Mouse (Mus musculus): ENCODE measurements around the gene Elmo1. TPM values are rescaled to one million over a fixed set of nuclear protein-coding genes. Genes with fewer than 3 reads are reported as not detected.

The Elmo1 gene
- polyA plus RNA-seq, 1 experiment, result 60.3 TPM

- DNase-seq (ENCODE audit: extremely low spot score in 1 of 2, low spot score in 1 of 2), result no peak
Observed at GRCm38 (mm10) chr13:20362541-20362940, 272.1 kb downstream of the Elmo1 start.

GRCm38 (mm10) chr13:20365828-20366593, 275.6 kb downstream of the Elmo1 start:
- DNase-seq (ENCODE audit: extremely low spot score in 1 of 2, low spot score in 1 of 2), result no peak

GRCm38 (mm10) chr13:20370036-20370802, 279.8 kb downstream of the Elmo1 start:
- no peak for DNase-seq (ENCODE audit: extremely low spot score in 1 of 2, low spot score in 1 of 2)

- DNase-seq (ENCODE audit: extremely low spot score in 1 of 2, low spot score in 1 of 2), result no peak
Observed at GRCm38 (mm10) chr13:20371501-20371900, 281.1 kb downstream of the Elmo1 start.

- no peak for DNase-seq (ENCODE audit: extremely low spot score in 1 of 2, low spot score in 1 of 2)
Observed at GRCm38 (mm10) chr13:20372335-20372734, 281.9 kb downstream of the Elmo1 start.

- no peak for DNase-seq (ENCODE audit: extremely low spot score in 1 of 2, low spot score in 1 of 2)
Observed at GRCm38 (mm10) chr13:20378869-20379268, 288.5 kb downstream of the Elmo1 start.

- no peak for DNase-seq (ENCODE audit: extremely low spot score in 1 of 2, low spot score in 1 of 2)
Observed at GRCm38 (mm10) chr13:20383875-20384274, 293.5 kb downstream of the Elmo1 start.

GRCm38 (mm10) chr13:20384846-20385245, 294.4 kb downstream of the Elmo1 start:
- no peak for DNase-seq (ENCODE audit: extremely low spot score in 1 of 2, low spot score in 1 of 2)

- no peak for DNase-seq (ENCODE audit: extremely low spot score in 1 of 2, low spot score in 1 of 2)
Observed at GRCm38 (mm10) chr13:20385423-20385822, 295.0 kb downstream of the Elmo1 start.

- DNase-seq (ENCODE audit: extremely low spot score in 1 of 2, low spot score in 1 of 2), result no peak
Observed at GRCm38 (mm10) chr13:20386462-20387141, 296.2 kb downstream of the Elmo1 start.

- DNase-seq (ENCODE audit: extremely low spot score in 1 of 2, low spot score in 1 of 2), result no peak
Observed at GRCm38 (mm10) chr13:20392824-20393598, 302.6 kb downstream of the Elmo1 start.

- DNase-seq (ENCODE audit: extremely low spot score in 1 of 2, low spot score in 1 of 2), result peak; percentile 44 to 56
Observed at GRCm38 (mm10) chr13:20397744-20398143, 307.3 kb downstream of the Elmo1 start.

GRCm38 (mm10) chr13:20398311-20398710, 307.9 kb downstream of the Elmo1 start:
- peak; percentile 43 to 66 for DNase-seq (ENCODE audit: extremely low spot score in 1 of 2, low spot score in 1 of 2)

GRCm38 (mm10) chr13:20404530-20404929, 314.1 kb downstream of the Elmo1 start:
- DNase-seq (ENCODE audit: extremely low spot score in 1 of 2, low spot score in 1 of 2), result no peak

GRCm38 (mm10) chr13:20406470-20407213, 316.2 kb downstream of the Elmo1 start:
- DNase-seq (ENCODE audit: extremely low spot score in 1 of 2, low spot score in 1 of 2), result no peak

GRCm38 (mm10) chr13:20410306-20411101, 320.1 kb downstream of the Elmo1 start:
- no peak for DNase-seq (ENCODE audit: extremely low spot score in 1 of 2, low spot score in 1 of 2)

GRCm38 (mm10) chr13:20416691-20417660, 326.6 kb downstream of the Elmo1 start:
- DNase-seq (ENCODE audit: extremely low spot score in 1 of 2, low spot score in 1 of 2), result no peak

GRCm38 (mm10) chr13:20430998-20431397, 340.6 kb downstream of the Elmo1 start:
- DNase-seq (ENCODE audit: extremely low spot score in 1 of 2, low spot score in 1 of 2), result peak; percentile 37 to 56
